Mouse (Mus musculus): ENCODE results near the gene Ptcd1. TPM values are rescaled to one million over a fixed set of nuclear protein-coding genes. Genes with fewer than 3 reads are reported as not detected.

Gene Ptcd1
- total and polyA plus RNA-seq, 3 experiments, result 11.4 to 13.9 (median 11.7) TPM

DNA sequence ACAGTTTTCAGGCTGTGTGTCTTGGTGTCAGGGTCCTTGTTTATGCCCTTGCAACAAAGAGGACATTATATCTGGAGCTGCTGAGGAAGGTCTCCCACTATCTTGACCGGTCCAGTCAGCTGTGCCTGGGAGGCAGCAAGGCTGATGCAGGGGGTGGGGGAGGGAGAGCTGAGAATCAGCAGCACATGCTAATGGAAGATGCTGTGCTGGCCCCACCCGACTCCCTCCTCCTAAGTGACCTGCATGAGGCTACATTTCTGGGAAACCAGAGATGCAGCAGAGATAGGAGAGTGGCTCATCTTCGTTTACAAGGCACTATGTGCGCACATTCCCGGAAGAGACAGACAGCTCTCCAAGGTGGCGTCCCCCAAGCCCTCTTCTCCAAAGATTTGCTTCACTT lies 56.5 kb downstream of the Ptcd1 start:
- no peak overlapping the region for H3K4me2 ChIP-seq (ENCODE audit: insufficient read depth, low read depth, poor library complexity, severe bottlenecking)
- peaks cover 10% of the 10 kb centered on the region for H3K79me2 ChIP-seq (replicated peaks; ENCODE audit: control insufficient read depth, extremely low read depth, insufficient read depth, poor library complexity, severe bottlenecking)
- no peak for DNase-seq (ENCODE audit: extremely low read depth)
- in situ Hi-C loops (cut with MboI; ENCODE audit: low pct_ligation_motif_present, low pct_unique_long_range_greater_than_20kb, low sequenced_read_pairs), result no loop called here
- H3K27me3 ChIP-seq (replicated peaks), result no peaks in the 10 kb centered on the region
- H3K9ac ChIP-seq (ENCODE audit: insufficient read depth, low read depth), result no peak overlapping the region
- TF ChIP-seq USF1 (IDR thresholded peaks at IDR 0.05; ENCODE audit: low read depth, low read length) (no peak), ZMIZ1 (IDR thresholded peaks at IDR 0.05; ENCODE audit: low read depth, low read length) (no peak), EP300 (IDR thresholded peaks at IDR 0.05; ENCODE audit: low read length) (no peak), GABPA (IDR thresholded peaks at IDR 0.05; ENCODE audit: insufficient replicate concordance, low read depth, low read length) (no peak), UBTF (IDR thresholded peaks at IDR 0.05; ENCODE audit: low read depth, low read length) (no peak), ZC3H11A (IDR thresholded peaks at IDR 0.05; ENCODE audit: low read depth, low read length) (no peak), TBP (conservative IDR thresholded peaks at IDR 0.05; ENCODE audit: low read depth, low read length) (no peak), ZNF384 (IDR thresholded peaks at IDR 0.05; ENCODE audit: low read depth, low read length) (no peak), PAX5 (IDR thresholded peaks at IDR 0.05; ENCODE audit: low read length) (no peak), TCF12 (IDR thresholded peaks at IDR 0.05; ENCODE audit: low read depth, low read length) (no peak)
- no peaks in the 10 kb centered on the region for H3K9me3 ChIP-seq (replicated peaks; ENCODE audit: low read length)
- no peak overlapping the region for H3K4me3 ChIP-seq (replicated peaks in 1 of 3; ENCODE audit: low read depth in 2 of 3, low read length in 2 of 3, poor library complexity in 1 of 3)
- no peak overlapping the region for H3K27ac ChIP-seq (ENCODE audit: insufficient read depth, low read depth)
- H3K36me3 ChIP-seq (replicated peaks in 1 of 2; ENCODE audit: control insufficient read depth in 1 of 2, insufficient read depth in 1 of 2, low read length in 1 of 2), result peaks cover 45 to 67% of the 10 kb centered on the region in 2 experiments
- peaks cover 2 to 6% of the 10 kb centered on the region in 2 experiments; a peak in 2 of 4 replicates for H3K4me1 ChIP-seq (ENCODE audit: control insufficient read depth in 1 of 2, insufficient read depth in 2 of 2)
- dilution Hi-C loops (cut with MboI; ENCODE audit: extremely low pct_ligation_motif_present, extremely low pct_unique_long_range_greater_than_20kb, low sequenced_read_pairs), result no loop called here

- DNase-seq (ENCODE audit: extremely low read depth), result no peak
- no peak overlapping the region for H3K9ac ChIP-seq (ENCODE audit: insufficient read depth, low read depth)
- H3K27ac ChIP-seq (ENCODE audit: insufficient read depth, low read depth), result no peak overlapping the region
- dilution Hi-C loops (cut with MboI; ENCODE audit: extremely low pct_ligation_motif_present, extremely low pct_unique_long_range_greater_than_20kb, low sequenced_read_pairs), result no loop called here
- no peaks in the 10 kb centered on the region for H3K27me3 ChIP-seq (replicated peaks)
- H3K4me1 ChIP-seq (ENCODE audit: control insufficient read depth in 1 of 2, insufficient read depth in 2 of 2), result no peaks in the 10 kb centered on the region
- H3K4me3 ChIP-seq (replicated peaks in 1 of 3; ENCODE audit: low read depth in 2 of 3, low read length in 2 of 3, poor library complexity in 1 of 3), result no peak overlapping the region
- in situ Hi-C loops (cut with MboI; ENCODE audit: low pct_ligation_motif_present, low pct_unique_long_range_greater_than_20kb, low sequenced_read_pairs), result no loop called here
- H3K4me2 ChIP-seq (ENCODE audit: insufficient read depth, low read depth, poor library complexity, severe bottlenecking), result no peak overlapping the region
- H3K79me2 ChIP-seq (replicated peaks; ENCODE audit: control insufficient read depth, extremely low read depth, insufficient read depth, poor library complexity, severe bottlenecking), result no peaks in the 10 kb centered on the region
- peaks cover 80 to 93% of the 10 kb centered on the region in 2 experiments for H3K36me3 ChIP-seq (replicated peaks in 1 of 2; ENCODE audit: control insufficient read depth in 1 of 2, insufficient read depth in 1 of 2, low read length in 1 of 2)
- no peaks in the 10 kb centered on the region for H3K9me3 ChIP-seq (replicated peaks; ENCODE audit: low read length)
- TF ChIP-seq MAFK (IDR thresholded peaks at IDR 0.05; ENCODE audit: insufficient replicate concordance, low read length) (no peak), CHD1 (IDR thresholded peaks at IDR 0.05; ENCODE audit: low read depth, low read length) (no peak), NRF1 (IDR thresholded peaks at IDR 0.05; ENCODE audit: low read depth, low read length) (no peak), CTCF (conservative IDR thresholded peaks at IDR 0.05 in 1 of 2, IDR thresholded peaks at IDR 0.05 in 1 of 2; ENCODE audit: low read depth in 2 of 2, low read length in 2 of 2) (no peak), MAZ (IDR thresholded peaks at IDR 0.05; ENCODE audit: low read depth, low read length) (no peak), CHD2 (IDR thresholded peaks at IDR 0.05; ENCODE audit: low read length) (no peak), ELF1 (IDR thresholded peaks at IDR 0.05; ENCODE audit: low read depth, low read length) (no peak), RCOR1 (conservative IDR thresholded peaks at IDR 0.05; ENCODE audit: low read depth, low read length) (no peak), MEF2A (IDR thresholded peaks at IDR 0.05; ENCODE audit: borderline replicate concordance, low read depth, low read length) (no peak), ETS1 (conservative IDR thresholded peaks at IDR 0.05; ENCODE audit: low read depth, low read length) (no peak), SIN3A (IDR thresholded peaks at IDR 0.05; ENCODE audit: low read length) (no peak), KAT2A (IDR thresholded peaks at IDR 0.05; ENCODE audit: insufficient replicate concordance, low read length) (no peak), RAD21 (IDR thresholded peaks at IDR 0.05; ENCODE audit: low read depth, low read length) (no peak), IRF4 (IDR thresholded peaks at IDR 0.05; ENCODE audit: low read depth, low read length) (no peak), ZKSCAN1 (IDR thresholded peaks at IDR 0.05; ENCODE audit: borderline replicate concordance, low read depth, low read length) (no peak), ZMIZ1 (IDR thresholded peaks at IDR 0.05; ENCODE audit: low read depth, low read length) (no peak), USF1 (IDR thresholded peaks at IDR 0.05; ENCODE audit: low read depth, low read length) (no peak), JUN (IDR thresholded peaks at IDR 0.05; ENCODE audit: insufficient read depth, low read depth, low read length) (no peak), MYC (IDR thresholded peaks at IDR 0.05; ENCODE audit: low read depth, low read length) (no peak)
Observed at GRCm38 (mm10) chr5:145105694-145106275, 61.1 kb downstream of the Ptcd1 start.

Measured in CH12.LX (cell line).